Mouse (Mus musculus) urinary bladder, postnatal 0 days (tissue): ENCODE data around the gene Svs1. TPM values are rescaled to one million over a fixed set of nuclear protein-coding genes. Genes with fewer than 3 reads are reported as not detected.

ENCODE experiments used
- polyA plus RNA-seq: library from polyadenylated mRNA; unstranded; fragments of >200 nt; fragmentation: Nextera tagmentation; extraction: Ambion mirVana; gene quantifications from 2 replicates; pipeline ENCODE4 v1.2.1, GENCODE M21; 2015

Svs1 gene
- polyA plus RNA-seq = not detected in 2 replicates

GRCm38 (mm10) chr6:48986444-48986990 lies at the start of gene Svs1:
TSS of gene Svs1 (plus strand) at chr6:48986861.

GRCm38 (mm10) chr6:48974663-48975062 lies 12.0 kb upstream of the Svs1 start, which contains the start of gene Doxl2:
TSS of gene Doxl2 (plus strand) at chr6:48974963.

GRCm38 (mm10) chr6:49036275-49037267 lies 49.9 kb downstream of the Svs1 start, which contains the start of gene Gpnmb:
TSS of gene Gpnmb (plus strand) at chr6:49036546.

Other genes starting within 250 kb of the Svs1 start
- gene Gimap1, start 247.8 kb upstream of the Svs1 start, polyA plus RNA-seq = 4.1 and 5.8 TPM in 2 replicates
- gene Gimap5, start 240.7 kb upstream of the Svs1 start, polyA plus RNA-seq = 3.7 and 5.1 TPM in 2 replicates
- 0.10 TPM in 1 of 2 replicates, not detected in the other for gene Gimap3, start 216.0 kb upstream of the Svs1 start, polyA plus RNA-seq
- 108 and 134 TPM in 2 replicates for gene Tmem176a, start 145.9 kb upstream of the Svs1 start, polyA plus RNA-seq
- gene Tmem176b, start 145.4 kb upstream of the Svs1 start, polyA plus RNA-seq = 257 and 312 TPM in 2 replicates
- gene Aoc1, start 114.0 kb upstream of the Svs1 start, polyA plus RNA-seq = 0.33 and 0.47 TPM in 2 replicates
- not detected in 2 replicates for gene 1600015I10Rik, start 57.0 kb upstream of the Svs1 start, polyA plus RNA-seq
- not detected in 2 replicates for gene Doxl2, start 11.9 kb upstream of the Svs1 start, polyA plus RNA-seq
- 5.6 and 6.9 TPM in 2 replicates for gene Gpnmb, start 49.7 kb downstream of the Svs1 start, polyA plus RNA-seq
- 69.9 and 71.4 TPM in 2 replicates for gene Malsu1, start 86.9 kb downstream of the Svs1 start, polyA plus RNA-seq
- gene Igf2bp3, start 228.1 kb downstream of the Svs1 start, polyA plus RNA-seq = 29.3 and 33.9 TPM in 2 replicates